Mouse (Mus musculus) lung, adult 2 months (tissue): ENCODE measurements around the gene Polk.

ENCODE experiments used
- CTCF ChIP-seq: fragments of 200-500 bp; IDR thresholded peaks from 2 replicates; pipeline ENCODE4 v1.5.1; 2011; ENCODE audit warnings: mild to moderate bottlenecking, low read length, control low read depth; ENCODE audit not compliant: insufficient read depth
- POLR2A ChIP-seq: fragments of 200-500 bp; IDR thresholded peaks from 2 replicates; pipeline ENCODE4 v1.6.1; 2011; ENCODE audit warnings: low read depth, mild to moderate bottlenecking, control low read depth, low read length, borderline replicate concordance; ENCODE audit errors: extremely low read depth

DNA sequence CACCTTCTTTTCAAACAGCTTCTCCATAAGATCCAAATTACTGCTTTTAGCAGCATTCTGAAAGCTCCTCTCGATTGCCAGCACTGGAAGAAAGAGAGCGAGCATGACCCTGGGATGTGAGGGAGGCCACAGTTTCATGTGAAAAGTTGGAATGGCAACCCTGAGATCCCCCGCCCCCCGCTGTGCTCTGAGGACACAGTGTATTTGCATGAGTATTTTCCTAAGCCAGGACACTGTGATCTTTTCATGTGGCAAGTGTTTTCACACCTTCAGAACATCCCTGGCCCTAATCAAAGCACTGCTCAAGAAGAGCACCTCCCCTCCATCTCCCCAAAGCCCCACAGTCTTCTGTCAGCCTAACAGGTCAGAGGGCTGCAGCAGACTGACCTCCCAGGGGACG is 77.1 kb downstream of the Polk start:
- TF ChIP-seq CTCF (no peak), POLR2A (no peak)
